Mouse (Mus musculus): Measurements from ENCODE around the gene Olfr305.
"Not testable (repeated sequence)": the region's sequence is repeated elsewhere in the genome, so short reads cannot be mapped to it uniquely, and the experiment has no call there.

Olfr305 gene

GRCm38 (mm10) chr7:86366828-86367227, at the start of gene Olfr305:
Gene Olfr305 (minus strand): TSS chr7:86366928.
- no peak for DNase-seq (ENCODE audit: low spot score in 2 of 2)

GRCm38 (mm10) chr7:86403546-86403945, 36.8 kb upstream of the Olfr305 start, which contains the start of gene Olfr301:
Gene Olfr301 (plus strand): TSS chr7:86403846.
- DNase-seq (ENCODE audit: low spot score in 2 of 2) = no peak

- no peak for DNase-seq (ENCODE audit: low spot score in 2 of 2)
Observed at GRCm38 (mm10) chr7:86397689-86398088, 31.0 kb upstream of the Olfr305 start, which contains the start of gene Olfr303. Gene Olfr303 (minus strand): TSS chr7:86397789.

- no peak for DNase-seq (ENCODE audit: low spot score in 2 of 2)
Observed at GRCm38 (mm10) chr7:86386558-86386957, 19.8 kb upstream of the Olfr305 start, which contains the start of gene Olfr304. Gene Olfr304 (minus strand): TSS chr7:86386658.

- DNase-seq (ENCODE audit: low spot score in 2 of 2) = no peak
Observed at GRCm38 (mm10) chr7:86385769-86386168, 19.0 kb upstream of the Olfr305 start.

GRCm38 (mm10) chr7:86346296-86346695, 20.4 kb downstream of the Olfr305 start:
- DNase-seq (ENCODE audit: low spot score in 2 of 2) = not testable (repeated sequence)

GRCm38 (mm10) chr7:86344253-86344652, 22.5 kb downstream of the Olfr305 start:
- DNase-seq (ENCODE audit: low spot score in 2 of 2) = no peak

- DNase-seq (ENCODE audit: low spot score in 2 of 2) = no peak
Observed at GRCm38 (mm10) chr7:86342881-86343565, 23.7 kb downstream of the Olfr305 start.

GRCm38 (mm10) chr7:86337486-86337885, 29.2 kb downstream of the Olfr305 start, which contains the start of gene Olfr307:
Gene Olfr307 (minus strand): TSS chr7:86337586.
- no peak for DNase-seq (ENCODE audit: low spot score in 2 of 2)

- DNase-seq (ENCODE audit: low spot score in 2 of 2) = no peak
Observed at GRCm38 (mm10) chr7:86325530-86325929, 41.2 kb downstream of the Olfr305 start, which contains the start of gene Olfr308. Gene Olfr308 (minus strand): TSS chr7:86325630.

- no peak for DNase-seq (ENCODE audit: low spot score in 2 of 2)
Observed at GRCm38 (mm10) chr7:86321323-86321722, 45.4 kb downstream of the Olfr305 start.

- no peak for DNase-seq (ENCODE audit: low spot score in 2 of 2)
Observed at GRCm38 (mm10) chr7:86313608-86314007, 53.1 kb downstream of the Olfr305 start, which contains the start of gene Olfr309. Gene Olfr309 (minus strand): TSS chr7:86313708.

Data from left cerebral cortex, adult 9 months (tissue).